Comparison of ENCODE assay signal across 8 mouse cellular contexts in genomic region chr9:45412287-45412686, GRCm38 (mm10). TPM values are rescaled to one million over a fixed set of nuclear protein-coding genes. Genes with fewer than 3 reads are reported as not detected.
DNase-seq lines count a peak whose midpoint lies in the region; ATAC-seq and TF ChIP-seq lines count a peak whose summit lies in the region.

No protein-coding gene starts in this region.

- peak overlapping the region; percentile 43 for H3K4me2 ChIP-seq in forebrain, embryonic 13.5 days
- no peak overlapping the region for H3K4me2 ChIP-seq in liver, embryonic 14.5 days (ENCODE audit: low read depth)
- H3K4me2 ChIP-seq in neural tube, embryonic 13.5 days: peak overlapping the region; percentile 37

- peak; percentile 44 for ATAC-seq in forebrain, embryonic 13.5 days
- ATAC-seq in liver, embryonic 14.5 days (ENCODE audit: insufficient read depth): no peak
- ATAC-seq in neural tube, embryonic 13.5 days (ENCODE audit: low read depth): peak; percentile 37; the same call in 1 of the 2 replicates

- no peaks in the 10 kb centered on the region for H3K27me3 ChIP-seq in ES-Bruce4 (ENCODE audit: control insufficient read depth, insufficient read depth, low read length, poor library complexity, severe bottlenecking)
- peaks cover 9% of the 10 kb centered on the region for H3K27me3 ChIP-seq in forebrain, embryonic 13.5 days
- no peaks in the 10 kb centered on the region for H3K27me3 ChIP-seq in liver, embryonic 14.5 days (ENCODE audit: control insufficient read depth, insufficient read depth, low read length)
- peaks cover 9% of the 10 kb centered on the region for H3K27me3 ChIP-seq in neural tube, embryonic 13.5 days
- H3K27me3 ChIP-seq in testis, adult 2 months (ENCODE audit: control insufficient read depth, insufficient read depth, low read length): no peaks in the 10 kb centered on the region

- 0 out of 2 replicates have a peak overlapping the region, but pooled peaks have one; percentile 16 for H3K9ac ChIP-seq in ES-Bruce4 (ENCODE audit: low read depth, poor library complexity, severe bottlenecking)
- no peak overlapping the region for H3K9ac ChIP-seq in forebrain, embryonic 13.5 days
- no peak overlapping the region for H3K9ac ChIP-seq in liver, embryonic 14.5 days (replicated peaks)
- H3K9ac ChIP-seq in neural tube, embryonic 13.5 days: no peak overlapping the region; the same call in 1 of the 2 replicates

- H3K36me3 ChIP-seq in ES-Bruce4 (ENCODE audit: control insufficient read depth, insufficient read depth, low read length, poor library complexity, severe bottlenecking): no peaks in the 10 kb centered on the region
- no peaks in the 10 kb centered on the region for H3K36me3 ChIP-seq in forebrain, embryonic 13.5 days (ENCODE audit: poor library complexity, severe bottlenecking)
- H3K36me3 ChIP-seq in liver, embryonic 14.5 days (replicated peaks; ENCODE audit: control insufficient read depth, insufficient read depth, low read depth): no peaks in the 10 kb centered on the region
- no peaks in the 10 kb centered on the region for H3K36me3 ChIP-seq in neural tube, embryonic 13.5 days
- H3K36me3 ChIP-seq in testis, adult 2 months (ENCODE audit: control insufficient read depth, insufficient read depth, low read length): no peaks in the 10 kb centered on the region

- TF ChIP-seq POLR2A in ES-Bruce4 (IDR thresholded peaks at IDR 0.05; ENCODE audit: insufficient read depth, low read length): no peak
- no peak for TF ChIP-seq POLR2A in testis, adult 2 months (IDR thresholded peaks at IDR 0.05; ENCODE audit: control insufficient read depth, low read depth, low read length)

- TF ChIP-seq EP300 in ES-Bruce4 (IDR thresholded peaks at IDR 0.05; ENCODE audit: insufficient read depth, low read depth, low read length): no peak
- TF ChIP-seq EP300 in liver, embryonic 14.5 days (IDR thresholded peaks at IDR 0.05; ENCODE audit: low read depth): no peak

- WGBS in forebrain, embryonic 13.5 days: 8% methylated on average over 10 of the region's 10 CpGs
- 5% methylated on average over 10 of the region's 10 CpGs for WGBS in liver, embryonic 14.5 days (ENCODE audit: insufficient replicate concordance)
- WGBS in neural tube, embryonic 13.5 days: 9% methylated on average over 10 of the region's 10 CpGs

- peak; percentile 84 for TF ChIP-seq CTCF in ES-Bruce4 (IDR thresholded peaks at IDR 0.05; ENCODE audit: low read depth, low read length)
- peak; percentile 92 for TF ChIP-seq CTCF in liver, embryonic 14.5 days (IDR thresholded peaks at IDR 0.05; ENCODE audit: low read depth)
- TF ChIP-seq CTCF in testis, adult 2 months (IDR thresholded peaks at IDR 0.05; ENCODE audit: control insufficient read depth, insufficient read depth, insufficient replicate concordance, low read depth, low read length): peak; percentile 94

- no peaks in the 10 kb centered on the region for H3K4me1 ChIP-seq in ES-Bruce4 (ENCODE audit: control insufficient read depth, insufficient read depth, low read length)
- H3K4me1 ChIP-seq in forebrain, embryonic 13.5 days: peaks cover 13% of the 10 kb centered on the region
- H3K4me1 ChIP-seq in liver, embryonic 14.5 days (replicated peaks; ENCODE audit: control insufficient read depth in 2 of 2, insufficient read depth in 2 of 2, low read length in 1 of 2): no peaks in the 10 kb centered on the region; a peak in 1 of 4 replicates
- H3K4me1 ChIP-seq in neural tube, embryonic 13.5 days (replicated peaks): peaks cover 18% of the 10 kb centered on the region
- H3K4me1 ChIP-seq in testis, adult 2 months (ENCODE audit: control insufficient read depth, insufficient read depth, low read length): peaks cover 23% of the 10 kb centered on the region

- DNase-seq in c-Kit-positive CD71-positive TER-119-negative erythroid progenitor cells, embryonic 14.5 days (ENCODE audit: low read depth): peak; percentile 54
- peak; percentile 86 to 94 for DNase-seq in heart, postnatal 14 days
- peak; percentile 96 to 97 for DNase-seq in kidney, postnatal 4 days
- peak; percentile 32 to 44 (median 39) for DNase-seq in liver, embryonic 14.5 days (ENCODE audit: low read depth in 3 of 3, low spot score in 3 of 3)

- H3K27ac ChIP-seq in ES-Bruce4 (ENCODE audit: insufficient read depth, low read length): no peak overlapping the region
- H3K27ac ChIP-seq in forebrain, embryonic 13.5 days: no peak overlapping the region; the same call in 1 of the 2 replicates
- no peak overlapping the region for H3K27ac ChIP-seq in liver, embryonic 14.5 days
- H3K27ac ChIP-seq in neural tube, embryonic 13.5 days (replicated peaks): 0 out of 2 replicates have a peak overlapping the region, but pooled peaks have one; percentile 20
- H3K27ac ChIP-seq in testis, adult 2 months (ENCODE audit: control insufficient read depth, insufficient read depth, low read depth, low read length): no peak overlapping the region

- intact Hi-C loops in heart, postnatal 14 days (cut with DNase I): loop anchor here (10.0 kb wide), 1 partner anchor 463 kb away; no protein-coding TSS in a partner anchor

- H3K9me3 ChIP-seq in ES-Bruce4 (replicated peaks; ENCODE audit: control insufficient read depth, insufficient read depth, low read length, poor library complexity, severe bottlenecking): no peaks in the 10 kb centered on the region
- no peaks in the 10 kb centered on the region for H3K9me3 ChIP-seq in forebrain, embryonic 13.5 days (replicated peaks)
- no peaks in the 10 kb centered on the region for H3K9me3 ChIP-seq in liver, embryonic 14.5 days (ENCODE audit: control insufficient read depth, low read length)
- no peaks in the 10 kb centered on the region for H3K9me3 ChIP-seq in neural tube, embryonic 13.5 days

- peak overlapping the region; percentile 12 for H3K4me3 ChIP-seq in ES-Bruce4 (ENCODE audit: low read depth, low read length)
- H3K4me3 ChIP-seq in forebrain, embryonic 13.5 days: no peak overlapping the region
- H3K4me3 ChIP-seq in liver, embryonic 14.5 days (ENCODE audit: insufficient read depth in 1 of 2, low read depth in 2 of 2, low read length in 2 of 2): no peak overlapping the region
- no peak overlapping the region for H3K4me3 ChIP-seq in neural tube, embryonic 13.5 days
- H3K4me3 ChIP-seq in testis, adult 2 months (ENCODE audit: control insufficient read depth, low read depth, low read length): no peak overlapping the region

RNA-seq across cellular contexts. Expression of gene Fxyd2, which starts 12.8 kb away (rescaled TPM):
- polyA plus RNA-seq in ES-Bruce4 (2011; ENCODE audit: insufficient read depth, insufficient read length, low read depth, missing spikeins): not detected in 2 replicates
- polyA plus RNA-seq in forebrain, embryonic 13.5 days (2015; fragmentation: Nextera tagmentation; extraction: Ambion mirVana): 3.0 and 5.6 TPM in 2 replicates
- total RNA-seq in heart, postnatal 14 days (2021): 1 to 10 TPM; 1.5 to 2.3 TPM
- 0.50 and 0.95 TPM in 2 replicates for polyA plus RNA-seq in liver, embryonic 14.5 days (2012; rRNA removed)
- polyA plus RNA-seq in liver, embryonic 14.5 days (2014; fragmentation: Nextera tagmentation; extraction: Ambion mirVana): 0.55 and 0.76 TPM in 2 replicates
- 5.4 and 5.9 TPM in 2 replicates for polyA plus RNA-seq in neural tube, embryonic 13.5 days (2015; fragmentation: Nextera tagmentation; extraction: Ambion mirVana)
- polyA plus RNA-seq in testis, adult 2 months (2012; rRNA removed): 45.8 and 54.6 TPM in 2 replicates

RNA-seq across cellular contexts. Expression of gene Dscaml1, which starts 14.1 kb away (rescaled TPM):
- polyA plus RNA-seq in ES-Bruce4 (2011; ENCODE audit: insufficient read depth, insufficient read length, low read depth, missing spikeins): 3.8 and 4.0 TPM in 2 replicates
- polyA plus RNA-seq in forebrain, embryonic 13.5 days (2015; fragmentation: Nextera tagmentation; extraction: Ambion mirVana): 9.6 and 13.6 TPM in 2 replicates
- not detected for total RNA-seq in heart, postnatal 14 days (2021)
- polyA plus RNA-seq in liver, embryonic 14.5 days (2012; rRNA removed): 0.02 TPM in 1 of 2 replicates, not detected in the other
- polyA plus RNA-seq in liver, embryonic 14.5 days (2014; fragmentation: Nextera tagmentation; extraction: Ambion mirVana): not detected in 2 replicates
- 12.5 and 13.5 TPM in 2 replicates for polyA plus RNA-seq in neural tube, embryonic 13.5 days (2015; fragmentation: Nextera tagmentation; extraction: Ambion mirVana)
- polyA plus RNA-seq in testis, adult 2 months (2012; rRNA removed): 25.8 and 32.4 TPM in 2 replicates

RNA-seq across cellular contexts. Expression of gene Fxyd6, which starts 42.3 kb away (rescaled TPM):
- polyA plus RNA-seq in ES-Bruce4 (2011; ENCODE audit: insufficient read depth, insufficient read length, low read depth, missing spikeins): 88.6 and 89.9 TPM in 2 replicates
- 291 and 322 TPM in 2 replicates for polyA plus RNA-seq in forebrain, embryonic 13.5 days (2015; fragmentation: Nextera tagmentation; extraction: Ambion mirVana)
- 10 to 100 TPM; 18.2 to 20.9 TPM for total RNA-seq in heart, postnatal 14 days (2021)
- 0.89 and 1.1 TPM in 2 replicates for polyA plus RNA-seq in liver, embryonic 14.5 days (2012; rRNA removed)
- polyA plus RNA-seq in liver, embryonic 14.5 days (2014; fragmentation: Nextera tagmentation; extraction: Ambion mirVana): 0.42 and 0.72 TPM in 2 replicates
- polyA plus RNA-seq in neural tube, embryonic 13.5 days (2015; fragmentation: Nextera tagmentation; extraction: Ambion mirVana): 273 and 293 TPM in 2 replicates
- 35.9 and 50.1 TPM in 2 replicates for polyA plus RNA-seq in testis, adult 2 months (2012; rRNA removed)

Comparison
In these comparisons a context has a peak if more than half of its experiments do, and no peak if none do; other contexts are left out.
1. DNase-seq: peak in every context shown above with its lines; median percentile 96 in kidney, postnatal 4 days; 90 in heart, postnatal 14 days; 54 in c-Kit-positive CD71-positive TER-119-negative erythroid progenitor cells, embryonic 14.5 days; 39 in liver, embryonic 14.5 days.
2. RNA of gene Fxyd6, which starts 42.3 kb away (polyA plus RNA-seq): 273 to 293 TPM in neural tube, embryonic 13.5 days, 291 to 322 TPM in forebrain, embryonic 13.5 days, 88.6 to 89.9 TPM in ES-Bruce4 and 35.9 to 50.1 TPM in testis, adult 2 months; 0.42 to 1.1 TPM in liver, embryonic 14.5 days; every median in the first group is over 10 times any median in the second.
3. Peak in every context shown above with its lines, with median percentiles within 50 percentile points of each other: CTCF ChIP-seq.